Mouse (Mus musculus): ENCODE measurements around the gene Col9a1. TPM values are rescaled to one million over a fixed set of nuclear protein-coding genes. Genes with fewer than 3 reads are reported as not detected.

Col9a1 gene
- polyA plus RNA-seq, 1 experiment from 2014 or later = 7.6 TPM

DNA sequence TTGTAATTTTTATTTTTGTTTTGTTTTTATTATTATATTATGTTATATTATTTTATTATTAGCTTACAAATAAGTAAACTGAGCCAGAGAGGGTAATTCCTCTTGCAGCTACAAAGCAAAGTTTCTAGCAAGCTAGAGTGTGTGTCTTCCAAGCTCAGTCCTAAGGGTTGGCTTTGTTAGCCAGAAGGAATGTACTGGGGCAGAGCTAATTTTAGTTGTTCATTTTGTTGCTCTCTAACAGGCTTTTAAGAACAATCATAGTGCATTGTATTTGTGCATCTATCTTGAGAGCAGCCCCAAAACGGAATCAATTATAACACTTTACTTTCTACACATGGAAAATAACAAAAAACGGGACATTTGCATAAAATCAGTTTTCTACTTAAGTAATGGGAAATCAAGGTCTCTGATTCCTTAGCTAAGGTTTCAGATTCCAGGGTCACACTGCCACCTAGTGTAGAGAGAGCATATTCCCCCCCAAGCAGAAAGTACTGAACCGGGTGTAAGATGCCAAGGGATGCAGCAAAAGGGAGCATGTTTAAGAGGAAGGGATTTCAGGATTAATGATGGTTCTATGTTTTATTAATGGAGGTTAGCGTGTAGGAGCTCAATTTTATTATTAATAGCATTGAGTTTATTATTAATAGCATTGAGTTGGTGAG is 6.1 kb upstream of the Col9a1 start:
- H3K27ac ChIP-seq (ENCODE audit: low read length) = no peak overlapping the region
- H3K9me3 ChIP-seq (replicated peaks; ENCODE audit: control insufficient read depth, low read length) = no peaks in the 10 kb centered on the region
- WGBS = 3% methylated on average over 4 of the region's 4 CpGs
- no peaks in the 10 kb centered on the region for H3K4me1 ChIP-seq (ENCODE audit: control insufficient read depth, insufficient read depth, low read length)
- ATAC-seq (replicated peaks; ENCODE audit: extremely low read depth, insufficient read depth, low FRiP score) = no peak
- no peaks in the 10 kb centered on the region for H3K36me3 ChIP-seq (ENCODE audit: control insufficient read depth, insufficient read depth)
- H3K4me2 ChIP-seq (ENCODE audit: low read depth, low read length) = no peak overlapping the region
- no peak overlapping the region for H3K4me3 ChIP-seq (ENCODE audit: low read length)
- no peak overlapping the region for H3K9ac ChIP-seq (ENCODE audit: low read length)
- no peaks in the 10 kb centered on the region for H3K27me3 ChIP-seq (ENCODE audit: control insufficient read depth, insufficient read depth, low read length)

- 22% methylated on average over 1 of the region's 1 CpGs for WGBS
- Histone ChIP-seq H3K4me3 (ENCODE audit: low read length) (no peak overlapping the region), H3K36me3 (ENCODE audit: control insufficient read depth, insufficient read depth) (no peaks in the 10 kb centered on the region), H3K27me3 (ENCODE audit: control insufficient read depth, insufficient read depth, low read length) (no peaks in the 10 kb centered on the region), H3K4me1 (ENCODE audit: control insufficient read depth, insufficient read depth, low read length) (no peaks in the 10 kb centered on the region), H3K9me3 (replicated peaks; ENCODE audit: control insufficient read depth, low read length) (no peaks in the 10 kb centered on the region), H3K9ac (ENCODE audit: low read length) (no peak overlapping the region), H3K4me2 (ENCODE audit: low read depth, low read length) (no peak overlapping the region), H3K27ac (ENCODE audit: low read length) (no peak overlapping the region)
- no peak for ATAC-seq (replicated peaks; ENCODE audit: extremely low read depth, insufficient read depth, low FRiP score)
Observed at GRCm38 (mm10) chr1:24171898-24172297, 5.5 kb upstream of the Col9a1 start.

GRCm38 (mm10) chr1:24172656-24173055 is 4.8 kb upstream of the Col9a1 start:
- Histone ChIP-seq H3K27ac (ENCODE audit: low read length) (no peak overlapping the region), H3K27me3 (ENCODE audit: control insufficient read depth, insufficient read depth, low read length) (no peaks in the 10 kb centered on the region), H3K4me2 (ENCODE audit: low read depth, low read length) (no peak overlapping the region), H3K9ac (ENCODE audit: low read length) (no peak overlapping the region), H3K4me1 (ENCODE audit: control insufficient read depth, insufficient read depth, low read length) (no peaks in the 10 kb centered on the region), H3K9me3 (replicated peaks; ENCODE audit: control insufficient read depth, low read length) (no peaks in the 10 kb centered on the region), H3K4me3 (ENCODE audit: low read length) (no peak overlapping the region), H3K36me3 (ENCODE audit: control insufficient read depth, insufficient read depth) (no peaks in the 10 kb centered on the region)
- ATAC-seq (replicated peaks; ENCODE audit: extremely low read depth, insufficient read depth, low FRiP score) = no peak
- 47% methylated on average over 3 of the region's 3 CpGs for whole genome bisulfite sequencing

- H3K4me3 ChIP-seq (ENCODE audit: low read length) = no peak overlapping the region
- H3K4me1 ChIP-seq (ENCODE audit: control insufficient read depth, insufficient read depth, low read length) = no peaks in the 10 kb centered on the region
- H3K9ac ChIP-seq (ENCODE audit: low read length) = no peak overlapping the region
- no peaks in the 10 kb centered on the region for H3K9me3 ChIP-seq (replicated peaks; ENCODE audit: control insufficient read depth, low read length)
- H3K27me3 ChIP-seq (ENCODE audit: control insufficient read depth, insufficient read depth, low read length) = no peaks in the 10 kb centered on the region
- ATAC-seq (replicated peaks; ENCODE audit: extremely low read depth, insufficient read depth, low FRiP score) = no peak
- no peak overlapping the region for H3K4me2 ChIP-seq (ENCODE audit: low read depth, low read length)
- 60% methylated on average over 3 of the region's 3 CpGs for WGBS
- H3K36me3 ChIP-seq (ENCODE audit: control insufficient read depth, insufficient read depth) = no peaks in the 10 kb centered on the region
- H3K27ac ChIP-seq (ENCODE audit: low read length) = no peak overlapping the region
Observed at GRCm38 (mm10) chr1:24175761-24176160, 1.6 kb upstream of the Col9a1 start.

- Histone ChIP-seq H3K27me3 (ENCODE audit: control insufficient read depth, insufficient read depth, low read length) (no peaks in the 10 kb centered on the region), H3K9ac (ENCODE audit: low read length) (no peak overlapping the region), H3K4me3 (ENCODE audit: low read length) (no peak overlapping the region), H3K36me3 (ENCODE audit: control insufficient read depth, insufficient read depth) (no peaks in the 10 kb centered on the region), H3K4me1 (ENCODE audit: control insufficient read depth, insufficient read depth, low read length) (no peaks in the 10 kb centered on the region), H3K9me3 (replicated peaks; ENCODE audit: control insufficient read depth, low read length) (no peaks in the 10 kb centered on the region), H3K27ac (ENCODE audit: low read length) (no peak overlapping the region), H3K4me2 (ENCODE audit: low read depth, low read length) (no peak overlapping the region)
- no peak for ATAC-seq (replicated peaks; ENCODE audit: extremely low read depth, insufficient read depth, low FRiP score)
- 59% methylated on average over 2 of the region's 2 CpGs for WGBS
Observed at GRCm38 (mm10) chr1:24179856-24180255, 2.4 kb downstream of the Col9a1 start.

DNA sequence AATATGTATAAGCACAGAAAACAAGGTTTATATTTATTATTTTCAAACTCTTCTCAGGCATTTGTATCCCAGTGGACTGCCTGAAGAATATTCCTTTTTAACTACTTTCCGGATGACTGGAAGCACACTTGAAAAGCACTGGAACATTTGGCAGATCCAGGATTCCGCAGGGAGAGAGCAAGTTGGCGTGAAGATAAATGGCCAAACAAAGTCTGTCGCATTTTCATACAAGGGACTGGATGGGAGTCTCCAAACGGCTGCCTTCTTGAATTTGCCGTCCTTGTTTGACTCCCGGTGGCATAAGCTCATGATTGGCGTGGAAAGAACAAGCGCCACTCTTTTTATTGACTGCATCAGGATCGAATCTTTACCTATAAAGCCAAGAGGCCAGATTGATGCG is 7.6 kb downstream of the Col9a1 start:
- H3K9ac ChIP-seq (ENCODE audit: low read length) = no peak overlapping the region
- H3K4me3 ChIP-seq (ENCODE audit: low read length) = no peak overlapping the region
- H3K36me3 ChIP-seq (ENCODE audit: control insufficient read depth, insufficient read depth) = no peaks in the 10 kb centered on the region
- no peaks in the 10 kb centered on the region for H3K4me1 ChIP-seq (ENCODE audit: control insufficient read depth, insufficient read depth, low read length)
- no peak for ATAC-seq (replicated peaks; ENCODE audit: extremely low read depth, insufficient read depth, low FRiP score)
- H3K27me3 ChIP-seq (ENCODE audit: control insufficient read depth, insufficient read depth, low read length) = no peaks in the 10 kb centered on the region
- WGBS = 76% methylated on average over 11 of the region's 11 CpGs
- H3K27ac ChIP-seq (ENCODE audit: low read length) = no peak overlapping the region
- H3K9me3 ChIP-seq (replicated peaks; ENCODE audit: control insufficient read depth, low read length) = no peaks in the 10 kb centered on the region
- no peak overlapping the region for H3K4me2 ChIP-seq (ENCODE audit: low read depth, low read length)

GRCm38 (mm10) chr1:24186964-24187363 is 9.6 kb downstream of the Col9a1 start:
- H3K36me3 ChIP-seq (ENCODE audit: control insufficient read depth, insufficient read depth) = no peaks in the 10 kb centered on the region
- H3K27me3 ChIP-seq (ENCODE audit: control insufficient read depth, insufficient read depth, low read length) = no peaks in the 10 kb centered on the region
- H3K4me3 ChIP-seq (ENCODE audit: low read length) = no peak overlapping the region
- no peak for ATAC-seq (replicated peaks; ENCODE audit: extremely low read depth, insufficient read depth, low FRiP score)
- H3K27ac ChIP-seq (ENCODE audit: low read length) = no peak overlapping the region
- H3K9me3 ChIP-seq (replicated peaks; ENCODE audit: control insufficient read depth, low read length) = no peaks in the 10 kb centered on the region
- no peak overlapping the region for H3K4me2 ChIP-seq (ENCODE audit: low read depth, low read length)
- H3K9ac ChIP-seq (ENCODE audit: low read length) = no peak overlapping the region
- H3K4me1 ChIP-seq (ENCODE audit: control insufficient read depth, insufficient read depth, low read length) = no peaks in the 10 kb centered on the region
- 67% methylated on average over 11 of the region's 11 CpGs for WGBS

DNA sequence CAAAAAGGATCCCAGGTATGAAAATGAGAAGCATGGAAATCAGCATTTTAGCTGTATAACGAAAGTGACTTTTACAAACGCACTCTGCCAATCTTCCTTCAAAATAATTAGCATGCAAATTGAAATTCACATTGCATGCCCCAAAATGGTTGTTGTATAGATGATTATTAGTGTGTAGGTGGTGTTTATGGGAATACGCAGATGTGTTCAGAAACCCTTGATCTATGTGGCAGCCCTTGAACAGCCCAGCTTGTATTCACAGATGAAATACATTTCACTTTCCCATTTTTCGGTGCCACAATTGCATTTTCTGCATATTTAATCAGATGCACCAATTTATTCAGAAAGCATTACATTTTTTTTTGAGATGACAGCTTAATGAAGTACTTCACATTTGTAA is 14.3 kb downstream of the Col9a1 start:
- WGBS = 87% methylated on average over 4 of the region's 4 CpGs
- Histone ChIP-seq H3K27me3 (ENCODE audit: control insufficient read depth, insufficient read depth, low read length) (no peaks in the 10 kb centered on the region), H3K36me3 (ENCODE audit: control insufficient read depth, insufficient read depth) (no peaks in the 10 kb centered on the region), H3K9me3 (replicated peaks; ENCODE audit: control insufficient read depth, low read length) (no peaks in the 10 kb centered on the region), H3K27ac (ENCODE audit: low read length) (no peak overlapping the region), H3K4me1 (ENCODE audit: control insufficient read depth, insufficient read depth, low read length) (no peaks in the 10 kb centered on the region), H3K9ac (ENCODE audit: low read length) (no peak overlapping the region), H3K4me2 (ENCODE audit: low read depth, low read length) (no peak overlapping the region), H3K4me3 (ENCODE audit: low read length) (no peak overlapping the region)
- no peak for ATAC-seq (replicated peaks; ENCODE audit: extremely low read depth, insufficient read depth, low FRiP score)

- Histone ChIP-seq H3K9me3 (replicated peaks; ENCODE audit: control insufficient read depth, low read length) (no peaks in the 10 kb centered on the region), H3K27ac (ENCODE audit: low read length) (no peak overlapping the region), H3K4me3 (ENCODE audit: low read length) (no peak overlapping the region), H3K27me3 (ENCODE audit: control insufficient read depth, insufficient read depth, low read length) (no peaks in the 10 kb centered on the region), H3K4me2 (ENCODE audit: low read depth, low read length) (no peak overlapping the region), H3K9ac (ENCODE audit: low read length) (no peak overlapping the region), H3K36me3 (ENCODE audit: control insufficient read depth, insufficient read depth) (no peaks in the 10 kb centered on the region), H3K4me1 (ENCODE audit: control insufficient read depth, insufficient read depth, low read length) (no peaks in the 10 kb centered on the region)
- WGBS = 28% methylated on average over 4 of the region's 4 CpGs
- no peak for ATAC-seq (replicated peaks; ENCODE audit: extremely low read depth, insufficient read depth, low FRiP score)
Observed at GRCm38 (mm10) chr1:24194111-24194510, 16.7 kb downstream of the Col9a1 start.

All from heart, embryonic 16.5 days (tissue).